Mouse (Mus musculus) olfactory bulb, adult 2 months (tissue): Measurements from ENCODE around the gene Acly.

Experiments used
- CTCF ChIP-seq: fragments of 200-500 bp; IDR thresholded peaks from 2 replicates; pipeline ENCODE4 v1.5.1; 2012; ENCODE audit warnings: low read depth, mild to moderate bottlenecking, low read length, moderate library complexity; ENCODE audit not compliant: insufficient read depth
- POLR2A ChIP-seq: fragments of 200-500 bp; IDR thresholded peaks from 2 replicates; pipeline ENCODE4 v1.6.1; 2012; ENCODE audit warnings: mild to moderate bottlenecking, low read depth, low read length, moderate library complexity; ENCODE audit not compliant: insufficient read depth

DNA sequence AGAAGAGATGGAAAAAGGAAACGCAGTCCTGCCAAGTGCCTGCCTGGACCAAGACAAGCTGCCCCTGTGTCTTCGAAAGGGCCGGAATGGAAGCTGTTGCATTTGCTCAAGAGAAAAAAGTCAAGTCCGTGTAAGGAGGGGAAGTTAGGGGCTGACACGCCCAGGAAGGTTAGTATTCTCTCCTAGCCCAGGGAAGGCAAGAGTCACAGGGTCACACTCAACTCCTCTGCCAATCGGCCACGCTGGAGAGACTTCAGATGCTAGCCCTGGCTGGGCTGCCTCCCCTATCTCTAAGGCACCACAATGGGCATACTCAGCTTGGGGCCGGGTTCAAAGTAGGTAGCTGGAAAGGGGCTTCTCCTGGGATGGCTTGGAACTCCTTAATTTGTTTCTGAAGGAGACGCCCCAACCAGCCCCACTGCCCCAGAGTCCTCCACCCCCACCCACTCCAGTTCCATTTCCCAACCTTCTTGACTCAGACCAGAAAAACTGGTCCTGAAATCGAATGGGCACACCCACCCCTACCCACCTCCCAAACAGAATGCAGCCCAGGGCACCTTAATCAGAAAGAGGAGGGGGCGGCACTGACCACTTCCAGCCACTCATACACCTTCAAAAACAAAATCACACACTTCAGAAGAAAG, 2.7 kb downstream of the Acly start:
- TF ChIP-seq POLR2A (no peak), CTCF (no peak)
